Mouse (Mus musculus) cerebellum, adult 2 months (tissue): ENCODE data around the gene Zdhhc16.

Source experiments
- CTCF ChIP-seq: fragments of 200-500 bp; IDR thresholded peaks from 2 replicates; pipeline ENCODE4 v1.5.1; 2011; ENCODE audit warnings: low read depth, mild to moderate bottlenecking, control low read depth, low read length, moderate library complexity, borderline replicate concordance; ENCODE audit not compliant: insufficient read depth
- POLR2A ChIP-seq: fragments of 200-500 bp; IDR thresholded peaks from 2 replicates; pipeline ENCODE4 v1.6.1; 2011; ENCODE audit warnings: low read length, control low read depth, borderline replicate concordance; ENCODE audit not compliant: insufficient read depth

DNA sequence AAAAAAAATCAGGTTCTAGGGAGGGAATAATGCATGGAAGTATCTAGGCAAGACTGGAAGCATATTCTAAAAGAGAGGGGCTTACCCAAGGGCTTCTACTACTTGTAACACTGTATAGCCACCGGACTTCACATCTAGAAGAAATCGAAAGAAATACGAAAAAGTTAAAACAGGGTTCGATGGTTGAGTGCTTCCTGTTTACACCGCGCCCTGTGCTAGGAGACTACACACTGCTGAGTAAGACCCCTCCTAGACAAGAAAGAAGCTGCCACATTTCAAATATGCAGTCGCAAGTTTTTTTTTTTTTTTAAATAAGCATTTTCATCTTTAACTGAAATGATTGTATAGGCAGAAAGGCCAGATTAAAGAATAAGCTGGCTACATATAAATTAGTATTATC, 36.3 kb downstream of the Zdhhc16 start:
- TF ChIP-seq CTCF, result no peak
- no peak for TF ChIP-seq POLR2A
